Comparison of ENCODE assay signal across 25 mouse cellular contexts in genomic region chr3:131495076-131495475, GRCm38 (mm10). TPM values are rescaled to one million over a fixed set of nuclear protein-coding genes. Genes with fewer than 3 reads are reported as not detected.
DNase-seq lines count a peak whose midpoint lies in the region; ATAC-seq and TF ChIP-seq lines count a peak whose summit lies in the region.
"Had no signal": no experiment of that assay in that cellular context is flagged by ENCODE, and none has a peak within 500 bp of the region (broad histone marks: within the 10 kb centered on the region; RNA-seq: fewer than 3 reads in every experiment).

No protein-coding gene starts in this region.

- H3K9ac ChIP-seq in intestine, postnatal 0 days (ENCODE audit: low read depth, low read length): no peak overlapping the region
- no peak overlapping the region for H3K9ac ChIP-seq in intestine, embryonic 15.5 days
- H3K9ac ChIP-seq in liver, embryonic 12.5 days: no peak overlapping the region
- no peak overlapping the region for H3K9ac ChIP-seq in liver, postnatal 0 days (replicated peaks)
- H3K9ac ChIP-seq: embryonic facial prominence, embryonic 13.5 days; embryonic facial prominence, embryonic 15.5 days; forebrain, embryonic 12.5 days had no signal

- peak; percentile 42 for TF ChIP-seq CTCF in intestine, postnatal 0 days (IDR thresholded peaks at IDR 0.05; ENCODE audit: low read depth)
- no peak; the same call in 1 of the 2 replicates for TF ChIP-seq CTCF in kidney, adult 2 months (conservative IDR thresholded peaks at IDR 0.05; ENCODE audit: insufficient read depth, insufficient read length, low read depth, low read length)
- TF ChIP-seq CTCF in liver, postnatal 0 days (IDR thresholded peaks at IDR 0.05; ENCODE audit: low read depth): peak; percentile 34; the same call in 1 of the 2 replicates

- TF ChIP-seq EP300 in liver, postnatal 0 days (IDR thresholded peaks at IDR 0.05; ENCODE audit: low read depth): no peak

- no peaks in the 10 kb centered on the region for H3K36me3 ChIP-seq in intestine, postnatal 0 days (ENCODE audit: control insufficient read depth, insufficient read depth)
- H3K36me3 ChIP-seq in intestine, embryonic 15.5 days: no peaks in the 10 kb centered on the region
- no peaks in the 10 kb centered on the region for H3K36me3 ChIP-seq in kidney, adult 2 months (ENCODE audit: control insufficient read depth, insufficient read depth, low read length)
- no peaks in the 10 kb centered on the region for H3K36me3 ChIP-seq in liver, embryonic 12.5 days
- H3K36me3 ChIP-seq in liver, postnatal 0 days (replicated peaks; ENCODE audit: insufficient read depth, low read length): no peaks in the 10 kb centered on the region
- H3K36me3 ChIP-seq: embryonic facial prominence, embryonic 13.5 days; embryonic facial prominence, embryonic 15.5 days; forebrain, embryonic 10.5 days; forebrain, embryonic 12.5 days had no signal

- H3K9me3 ChIP-seq in intestine, postnatal 0 days (ENCODE audit: control insufficient read depth): no peaks in the 10 kb centered on the region
- no peaks in the 10 kb centered on the region for H3K9me3 ChIP-seq in intestine, embryonic 15.5 days
- H3K9me3 ChIP-seq in liver, embryonic 12.5 days (replicated peaks): no peaks in the 10 kb centered on the region
- H3K9me3 ChIP-seq in liver, postnatal 0 days (ENCODE audit: low read length): no peaks in the 10 kb centered on the region
- H3K9me3 ChIP-seq: embryonic facial prominence, embryonic 13.5 days; embryonic facial prominence, embryonic 15.5 days; forebrain, embryonic 10.5 days; forebrain, embryonic 12.5 days had no signal

- DNase-seq in kidney, adult 2 months: no peak
- DNase-seq in kidney, adult 8-10 months: no peak
- no peak for DNase-seq in liver
- no peak for DNase-seq in liver, postnatal 0 days
- DNase-seq in gastrocnemius, postnatal 10 days: no peak
- DNase-seq: adrenal gland, adult 2 months; adrenal gland, postnatal 10 days; adrenal gland, postnatal 25 days; cerebellum, adult 11 months; cerebellum, adult 18-20 months; cerebellum, adult 8-10 months; cerebellum, adult 9-11 months; cerebellum, postnatal 14 days; cerebellum, postnatal 36 days; embryo, embryonic 11 days had no signal

- H3K4me2 ChIP-seq in intestine, postnatal 0 days (replicated peaks; ENCODE audit: low read depth): no peak overlapping the region
- no peak overlapping the region for H3K4me2 ChIP-seq in intestine, embryonic 15.5 days (replicated peaks)
- no peak overlapping the region for H3K4me2 ChIP-seq in liver, embryonic 12.5 days
- H3K4me2 ChIP-seq in liver, postnatal 0 days (ENCODE audit: low read depth, low read length): no peak overlapping the region
- H3K4me2 ChIP-seq: embryonic facial prominence, embryonic 13.5 days; embryonic facial prominence, embryonic 15.5 days; forebrain, embryonic 12.5 days had no signal

- H3K27ac ChIP-seq in intestine, postnatal 0 days (ENCODE audit: low read depth, low read length): no peak overlapping the region
- no peak overlapping the region for H3K27ac ChIP-seq in intestine, embryonic 15.5 days
- H3K27ac ChIP-seq in kidney, adult 2 months (ENCODE audit: insufficient read depth, low read depth, low read length): peak overlapping the region; percentile 18; the same call in 1 of the 2 replicates
- no peak overlapping the region for H3K27ac ChIP-seq in liver, embryonic 12.5 days
- H3K27ac ChIP-seq in liver, postnatal 0 days (ENCODE audit: low read depth): no peak overlapping the region
- H3K27ac ChIP-seq: embryonic facial prominence, embryonic 13.5 days; embryonic facial prominence, embryonic 15.5 days; forebrain, embryonic 10.5 days; forebrain, embryonic 12.5 days had no signal

- no peaks in the 10 kb centered on the region for H3K27me3 ChIP-seq in intestine, postnatal 0 days (replicated peaks; ENCODE audit: control insufficient read depth, insufficient read depth, low read length)
- no peaks in the 10 kb centered on the region for H3K27me3 ChIP-seq in intestine, embryonic 15.5 days (replicated peaks)
- no peaks in the 10 kb centered on the region for H3K27me3 ChIP-seq in kidney, adult 2 months (replicated peaks; ENCODE audit: control insufficient read depth, insufficient read depth, low read length)
- peaks cover 23% of the 10 kb centered on the region for H3K27me3 ChIP-seq in liver, embryonic 12.5 days (replicated peaks)
- peaks cover 9% of the 10 kb centered on the region; the same call in 1 of the 2 replicates for H3K27me3 ChIP-seq in liver, postnatal 0 days (ENCODE audit: insufficient read depth, low read length)

- WGBS in intestine, postnatal 0 days: 57% methylated on average over 1 of the region's 1 CpGs
- 64% methylated on average over 1 of the region's 1 CpGs for WGBS in intestine, embryonic 15.5 days
- 68% methylated on average over 1 of the region's 1 CpGs for WGBS in kidney, adult 2 months
- WGBS in liver, embryonic 12.5 days (ENCODE audit: insufficient replicate concordance): 42% methylated on average over 1 of the region's 1 CpGs
- WGBS in liver, postnatal 0 days (ENCODE audit: insufficient replicate concordance): 74% methylated on average over 1 of the region's 1 CpGs

- ATAC-seq in intestine, postnatal 0 days: no peak
- ATAC-seq in intestine, embryonic 15.5 days: no peak
- 0 out of 2 replicates have a peak, but pooled peaks have one; percentile 24 for ATAC-seq in liver, embryonic 12.5 days
- no peak for ATAC-seq in liver, postnatal 0 days
- ATAC-seq: forebrain, embryonic 14.5 days had no signal

- no peak for TF ChIP-seq POLR2A in kidney, adult 2 months (IDR thresholded peaks at IDR 0.05; ENCODE audit: low read depth, low read length)

- H3K4me1 ChIP-seq in intestine, postnatal 0 days (replicated peaks; ENCODE audit: control insufficient read depth, insufficient read depth, low read length): no peaks in the 10 kb centered on the region
- H3K4me1 ChIP-seq in intestine, embryonic 15.5 days (replicated peaks): peaks cover 10% of the 10 kb centered on the region; the same call in 1 of the 2 replicates
- peaks cover 20% of the 10 kb centered on the region; the same call in 1 of the 2 replicates for H3K4me1 ChIP-seq in kidney, adult 2 months (ENCODE audit: control insufficient read depth, insufficient read depth, low read length)
- 0 out of 2 replicates have a peak, but pooled peaks cover 5% of the 10 kb centered on the region for H3K4me1 ChIP-seq in liver, embryonic 12.5 days
- peaks cover 10% of the 10 kb centered on the region; the same call in 1 of the 2 replicates for H3K4me1 ChIP-seq in liver, postnatal 0 days (ENCODE audit: insufficient read depth)

- H3K4me3 ChIP-seq in intestine, postnatal 0 days (ENCODE audit: low read depth, low read length): no peak overlapping the region
- no peak overlapping the region for H3K4me3 ChIP-seq in intestine, embryonic 15.5 days (replicated peaks)
- no peak overlapping the region for H3K4me3 ChIP-seq in kidney, adult 2 months (ENCODE audit: insufficient read depth, low read depth, low read length)
- no peak overlapping the region for H3K4me3 ChIP-seq in liver, embryonic 12.5 days
- H3K4me3 ChIP-seq in liver, postnatal 0 days (ENCODE audit: low read depth, low read length): no peak overlapping the region
- H3K4me3 ChIP-seq: embryonic facial prominence, embryonic 13.5 days; embryonic facial prominence, embryonic 15.5 days; erythroblast, embryonic 14.5 days; forebrain, embryonic 10.5 days; forebrain, embryonic 12.5 days had no signal

RNA-seq across cellular contexts. Expression of gene Sgms2, which starts 3.9 kb away (rescaled TPM):
- polyA plus RNA-seq in intestine, postnatal 0 days (2015; fragmentation: Nextera tagmentation; extraction: Ambion mirVana): 37.9 and 39.1 TPM in 2 replicates
- 15.3 and 15.8 TPM in 2 replicates for polyA plus RNA-seq in intestine, embryonic 15.5 days (2015; fragmentation: Nextera tagmentation; extraction: Ambion mirVana)
- 27.2 and 28.5 TPM in 2 replicates for polyA plus RNA-seq in kidney, adult 2 months (2012; rRNA removed)
- polyA plus RNA-seq in liver, embryonic 12.5 days (2016; fragmentation: Nextera tagmentation; extraction: Ambion mirVana): 2.0 and 2.3 TPM in 2 replicates
- polyA plus RNA-seq in liver, postnatal 0 days (2015; fragmentation: Nextera tagmentation; extraction: Ambion mirVana): 9.2 and 12.5 TPM in 2 replicates
- 10 to 100 TPM in 1 of 2 experiments, 1 to 10 TPM in 1; 3.3 to 25.5 TPM for total RNA-seq in gastrocnemius, postnatal 10 days (2021)
- total RNA-seq: MEL had no signal
